Mouse (Mus musculus): ENCODE measurements around the gene Sumf1. TPM values are rescaled to one million over a fixed set of nuclear protein-coding genes. Genes with fewer than 3 reads are reported as not detected.

Gene Sumf1
- polyA plus RNA-seq, 1 experiment from 2014 or later, result 11.9 TPM

DNA sequence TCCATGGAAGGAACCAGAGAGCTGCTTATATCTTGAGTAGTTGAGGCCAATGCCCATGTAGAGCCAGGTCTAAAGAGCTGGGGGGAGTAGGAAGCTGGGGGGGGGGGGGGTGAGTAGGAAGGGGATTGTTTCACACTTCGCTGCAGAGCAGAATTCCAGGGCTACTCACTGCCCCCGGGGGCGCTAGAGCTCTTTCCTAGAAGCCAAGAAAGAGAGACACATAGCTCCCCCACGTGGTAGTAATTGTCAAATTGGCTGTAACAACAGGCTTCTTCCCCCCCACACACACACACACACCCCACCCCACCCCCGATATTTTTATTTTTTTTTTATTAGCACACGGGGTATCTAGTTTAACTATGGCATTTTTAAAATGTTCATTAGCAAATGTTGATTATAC lies 119.8 kb downstream of the Sumf1 start:
- Histone ChIP-seq H3K36me3 (no peaks in the 10 kb centered on the region), H3K27ac (replicated peaks) (peak overlapping the region; percentile 93), H3K4me2 (peak overlapping the region; percentile 64), H3K9me3 (no peaks in the 10 kb centered on the region), H3K27me3 (no peaks in the 10 kb centered on the region), H3K9ac (peak overlapping the region; percentile 53), H3K4me1 (replicated peaks) (0 out of 2 replicates have a peak, but pooled peaks cover 5% of the 10 kb centered on the region), H3K4me3 (peak overlapping the region; percentile 52)
- no peak; the same call in 1 of the 2 replicates for ATAC-seq (ENCODE audit: low FRiP score, low read depth)
- 11% methylated on average over 6 of the region's 6 CpGs for WGBS

- ATAC-seq (ENCODE audit: low FRiP score, low read depth), result peak; percentile 98
- no peaks in the 10 kb centered on the region for H3K36me3 ChIP-seq
- 0 out of 2 replicates have a peak, but pooled peaks cover 5% of the 10 kb centered on the region for H3K4me1 ChIP-seq (replicated peaks)
- peak within 1 kb of the TSS; percentile 52 for H3K4me3 ChIP-seq
- H3K27me3 ChIP-seq, result no peaks in the 10 kb centered on the region
- H3K27ac ChIP-seq (replicated peaks), result peak within 1 kb of the TSS; percentile 93
- H3K9ac ChIP-seq, result peak within 1 kb of the TSS; percentile 53
- peak within 1 kb of the TSS; percentile 64 for H3K4me2 ChIP-seq
- 0% methylated on average over 24 of the region's 24 CpGs for WGBS
- no peaks in the 10 kb centered on the region for H3K9me3 ChIP-seq
Observed at GRCm38 (mm10) chr6:108064918-108065526, 120.4 kb downstream of the Sumf1 start, which contains the start of gene Setmar. TSS of gene Setmar (plus strand) at chr6:108065045.

DNA sequence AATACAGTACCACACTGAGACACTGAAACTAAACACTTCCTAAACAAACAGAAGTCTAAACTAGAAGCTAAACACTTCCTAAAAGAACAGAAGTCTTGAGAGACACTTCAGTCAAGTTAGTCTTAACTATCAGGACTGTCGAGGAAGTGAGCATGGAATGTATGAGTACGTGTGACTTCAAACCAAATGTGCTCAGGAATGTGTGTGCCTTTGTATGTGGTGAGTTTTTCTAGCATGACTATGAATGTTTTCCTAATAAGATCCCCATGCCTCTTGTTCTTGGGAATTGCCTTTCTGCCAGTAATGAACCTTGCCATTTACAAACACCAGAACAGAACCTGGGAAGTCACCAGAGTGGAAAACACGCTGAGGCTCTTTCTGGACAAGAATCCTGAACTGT lies 124.3 kb downstream of the Sumf1 start:
- H3K9me3 ChIP-seq, result no peaks in the 10 kb centered on the region
- H3K4me3 ChIP-seq, result no peak overlapping the region
- no peak overlapping the region for H3K4me2 ChIP-seq
- no peaks in the 10 kb centered on the region for H3K27me3 ChIP-seq
- no peaks in the 10 kb centered on the region for H3K36me3 ChIP-seq
- no peak overlapping the region for H3K9ac ChIP-seq
- ATAC-seq (ENCODE audit: low FRiP score, low read depth), result no peak
- 0 out of 2 replicates have a peak, but pooled peaks cover 4% of the 10 kb centered on the region for H3K4me1 ChIP-seq (replicated peaks)
- H3K27ac ChIP-seq (replicated peaks), result no peak overlapping the region
- WGBS, result 84% methylated on average over 3 of the region's 3 CpGs

DNA sequence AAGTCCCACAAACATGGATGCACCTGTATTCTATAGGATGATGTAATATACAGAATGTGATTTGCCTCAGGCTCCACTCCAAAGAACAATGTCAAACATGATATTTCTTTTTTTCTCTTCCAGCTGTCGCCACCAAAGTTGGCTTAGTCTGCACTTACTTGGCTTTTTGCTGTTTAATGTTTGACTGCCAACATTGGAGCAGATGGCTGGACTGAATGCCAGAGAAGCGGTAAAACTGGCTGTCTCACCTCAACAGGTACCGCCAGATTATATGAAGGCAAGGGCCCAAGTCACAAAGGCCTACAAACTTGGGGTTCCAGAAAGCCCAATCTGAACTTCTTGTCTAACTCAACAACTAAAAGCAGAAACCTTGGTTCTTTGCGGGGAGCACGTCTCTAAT lies 127.3 kb downstream of the Sumf1 start:
- no peaks in the 10 kb centered on the region for H3K27me3 ChIP-seq
- H3K9ac ChIP-seq, result no peak overlapping the region
- WGBS, result 90% methylated on average over 5 of the region's 5 CpGs
- H3K4me1 ChIP-seq (replicated peaks), result no peaks in the 10 kb centered on the region
- H3K9me3 ChIP-seq, result no peaks in the 10 kb centered on the region
- H3K36me3 ChIP-seq, result no peaks in the 10 kb centered on the region
- no peak overlapping the region for H3K27ac ChIP-seq (replicated peaks)
- H3K4me2 ChIP-seq, result no peak overlapping the region
- no peak overlapping the region for H3K4me3 ChIP-seq
- no peak for ATAC-seq (ENCODE audit: low FRiP score, low read depth)

DNA sequence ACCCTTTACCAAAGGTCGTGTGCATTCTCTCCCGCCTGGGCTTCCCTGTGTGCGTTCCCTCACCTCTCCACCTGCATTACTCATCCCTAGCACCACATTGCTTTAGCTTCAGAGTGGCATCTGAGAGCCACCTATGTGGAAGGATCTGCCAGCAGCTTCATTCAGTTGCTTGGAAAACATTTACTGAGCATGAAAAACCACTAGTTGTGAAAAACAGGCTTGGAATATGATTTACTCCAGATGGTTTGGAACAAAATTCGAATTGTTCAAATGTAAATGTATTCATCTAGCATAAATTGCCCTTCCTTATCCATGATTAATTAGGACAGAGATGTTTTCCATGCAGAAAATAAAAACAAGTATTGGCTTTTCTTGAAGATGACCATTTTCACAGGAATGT lies 128.0 kb downstream of the Sumf1 start:
- 72% methylated on average over 4 of the region's 4 CpGs for WGBS

More for the DNA sequence above, 128.0 kb downstream of the Sumf1 start:
- Histone ChIP-seq H3K9ac (no peak overlapping the region), H3K4me2 (no peak overlapping the region), H3K9me3 (no peaks in the 10 kb centered on the region), H3K4me3 (no peak overlapping the region), H3K4me1 (replicated peaks) (no peaks in the 10 kb centered on the region), H3K36me3 (no peaks in the 10 kb centered on the region), H3K27me3 (no peaks in the 10 kb centered on the region), H3K27ac (replicated peaks) (no peak overlapping the region)
- ATAC-seq (ENCODE audit: low FRiP score, low read depth), result no peak

Other genes with a start within 250 kb of the Sumf1 start
- 5.1 and 5.8 TPM in 2 replicates for gene Setmar, start 120.5 kb downstream of the Sumf1 start, polyA plus RNA-seq (2015; fragmentation: Nextera tagmentation; extraction: Ambion mirVana)
- gene Itpr1, start 27.5 kb upstream of the Sumf1 start, polyA plus RNA-seq (2015; fragmentation: Nextera tagmentation; extraction: Ambion mirVana), result 5.0 and 6.1 TPM in 2 replicates